Mouse (Mus musculus) testis, adult 2 months (tissue): ENCODE data around the gene Irf2bp2.

ENCODE experiments used
- CTCF ChIP-seq: fragments of 200-500 bp; IDR thresholded peaks from 2 replicates; pipeline ENCODE4 v1.5.1; 2012; ENCODE audit warnings: low read depth, mild to moderate bottlenecking, inconsistent platforms, low read length, moderate library complexity; ENCODE audit not compliant: control insufficient read depth, insufficient read depth, insufficient replicate concordance
- POLR2A ChIP-seq: fragments of 200-500 bp; IDR thresholded peaks from 2 replicates; pipeline ENCODE4 v1.6.1; 2012; ENCODE audit warnings: low read depth, mild to moderate bottlenecking, inconsistent platforms, low read length, moderate library complexity; ENCODE audit not compliant: control insufficient read depth

DNA sequence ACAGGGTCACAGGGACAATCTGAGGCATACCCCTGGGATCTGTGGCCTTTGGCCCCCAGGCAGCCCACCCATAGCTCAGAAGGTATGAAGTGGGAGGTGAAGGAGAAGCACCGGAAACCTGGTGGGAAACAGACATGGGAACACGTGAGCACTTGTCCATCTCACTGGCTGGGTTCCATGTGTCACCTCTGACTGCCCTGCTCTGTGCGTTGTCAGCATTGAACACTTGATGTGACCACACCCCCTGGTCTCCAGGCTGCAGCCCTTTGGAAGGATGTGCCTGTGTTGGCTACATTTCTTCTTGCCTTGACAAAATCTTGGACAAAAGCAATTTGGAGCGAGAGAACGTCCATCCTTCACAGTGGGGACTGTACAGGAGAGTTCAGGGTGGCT lies 20.9 kb upstream of the Irf2bp2 start:
- TF ChIP-seq POLR2A, result no peak
- TF ChIP-seq CTCF, result no peak
